Mouse (Mus musculus) induced T-regulatory cell, adult 2 months (primary cell): ENCODE results near the gene Acvr2a.

Experiments used
- DNase-seq: peaks from one replicate; pipeline ENCODE4 v3.0.0-alpha.2; 2012; ENCODE audit warnings: low read depth

Gene Acvr2a

DNA sequence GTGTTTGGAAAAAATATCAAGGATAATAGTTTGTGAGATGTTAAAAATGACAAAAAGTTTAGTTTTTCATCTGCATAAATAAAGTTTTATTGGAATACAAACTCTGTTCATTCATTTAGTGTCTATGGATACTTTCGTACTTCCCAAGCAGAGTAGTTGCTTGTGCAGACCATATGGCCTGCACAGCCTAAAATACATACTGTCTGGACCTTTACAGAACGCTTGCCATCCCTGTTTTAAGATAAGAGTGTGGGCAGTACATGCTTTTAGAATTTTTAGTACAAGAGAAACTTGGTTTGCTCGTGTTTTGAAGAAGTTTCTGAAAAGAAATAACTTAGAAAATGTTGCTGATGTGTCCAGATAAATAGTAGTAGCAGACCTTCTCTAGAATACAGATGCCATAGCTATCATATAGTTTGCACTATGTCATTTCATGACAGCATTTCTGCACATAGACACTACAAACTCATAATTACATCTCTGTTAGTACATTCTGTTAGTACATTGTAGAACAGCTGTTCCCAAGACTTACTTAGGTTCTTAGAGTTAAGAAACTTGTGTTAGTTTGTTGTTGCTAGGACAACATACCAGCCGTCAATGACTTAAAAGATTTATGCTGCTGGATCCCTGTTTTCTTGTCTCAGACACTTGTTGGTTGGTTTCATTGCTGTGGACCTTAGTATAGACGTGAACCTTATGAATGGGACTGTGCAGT lies 54.4 kb downstream of the Acvr2a start:
- DNase-seq = no peak

DNA sequence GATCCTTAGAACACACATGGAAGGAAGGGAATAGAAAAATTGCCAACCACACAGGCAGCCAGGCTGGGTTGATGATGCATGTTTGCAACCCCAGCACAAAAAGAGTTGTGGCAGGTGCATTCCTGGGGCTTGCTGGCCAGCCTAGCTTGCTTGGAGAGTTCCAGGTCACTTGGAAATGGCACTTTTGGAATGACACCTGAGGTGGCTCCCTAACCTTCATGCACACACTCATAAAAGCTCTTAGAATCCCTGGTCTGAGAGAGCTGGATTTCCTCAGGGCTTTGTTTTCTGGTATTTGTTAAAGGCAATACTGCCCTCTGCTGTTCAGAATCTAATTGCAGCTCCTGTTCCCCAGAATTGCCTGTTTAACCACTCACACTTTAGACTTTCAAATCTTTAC lies 72.0 kb downstream of the Acvr2a start:
- DNase-seq = peak; percentile 78

DNA sequence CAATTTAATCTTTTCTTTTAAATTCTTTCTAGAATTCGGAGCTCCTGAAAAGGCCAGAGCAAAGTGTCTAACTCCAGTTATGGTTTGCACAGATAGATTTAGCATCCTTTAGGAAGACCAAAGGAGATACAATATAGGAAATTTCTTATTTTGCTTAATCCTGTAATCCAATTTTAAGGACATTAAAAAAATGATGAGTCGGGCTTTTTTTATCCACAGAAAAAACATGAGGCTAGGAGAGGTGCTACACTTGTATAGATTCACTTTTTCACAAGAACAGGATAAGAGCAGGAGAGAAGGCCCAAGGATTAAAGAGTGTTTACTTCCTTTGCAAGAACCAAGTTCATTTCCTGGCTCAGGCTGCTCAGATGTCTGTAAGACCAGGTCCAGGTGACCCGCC lies 81.3 kb downstream of the Acvr2a start:
- no peak for DNase-seq

DNA sequence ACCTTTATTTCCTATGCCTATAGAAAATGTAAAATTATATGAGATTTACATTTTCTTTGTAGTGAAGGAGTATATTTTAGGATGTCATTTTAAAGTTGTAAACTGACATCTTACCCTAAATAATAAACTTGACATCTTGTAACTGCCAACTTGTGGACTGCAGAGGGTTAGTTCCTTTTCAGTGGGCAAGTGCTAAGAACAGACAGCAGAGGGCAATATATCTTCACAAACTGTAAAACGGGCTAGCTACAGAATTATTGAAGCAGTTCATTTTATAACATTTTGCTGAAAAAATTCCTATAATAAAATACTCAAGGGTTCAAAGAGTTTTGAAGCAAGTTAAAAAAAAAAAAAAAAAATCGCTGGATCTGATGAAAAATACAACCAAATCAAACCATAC lies 95.0 kb downstream of the Acvr2a start:
- peak; percentile 50 for DNase-seq

DNA sequence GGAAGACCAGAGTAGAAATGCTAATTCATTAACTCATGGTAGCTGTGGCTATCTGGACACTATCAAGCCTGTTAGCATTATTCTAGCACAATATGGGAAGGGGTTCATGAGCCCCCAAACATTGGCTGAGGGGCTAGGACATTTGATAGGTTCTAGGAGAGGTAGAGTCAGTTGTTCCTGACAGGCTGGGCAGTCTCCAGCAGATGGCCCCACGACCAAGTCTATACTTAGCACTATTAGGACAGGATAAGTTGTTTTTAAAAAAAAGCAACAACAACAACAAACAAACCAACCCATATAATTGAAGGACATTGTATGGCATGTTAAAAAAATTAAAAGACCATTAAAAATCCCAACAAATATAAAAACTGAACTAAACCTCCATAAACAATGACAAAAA lies 100.3 kb downstream of the Acvr2a start:
- DNase-seq = no peak

DNA sequence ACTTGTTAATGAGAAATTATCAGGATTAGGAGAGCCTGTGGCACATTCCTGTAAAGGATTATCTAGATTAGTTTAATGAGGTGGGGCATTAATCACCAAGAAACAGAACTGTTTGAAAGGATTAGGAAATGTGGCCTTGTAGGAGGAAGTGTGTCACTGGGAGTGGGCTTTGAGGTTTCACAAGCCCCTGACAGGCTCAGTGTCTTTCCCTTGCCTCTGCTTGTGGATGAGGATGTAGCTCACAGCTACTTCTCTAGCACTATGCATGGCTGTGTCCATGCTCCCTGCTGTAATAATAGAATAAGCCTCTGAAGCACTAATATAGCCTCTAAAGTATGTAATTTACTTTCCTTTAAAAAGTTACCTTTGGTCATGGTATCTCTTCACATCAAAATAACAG lies 101.9 kb downstream of the Acvr2a start:
- DNase-seq = no peak

DNA sequence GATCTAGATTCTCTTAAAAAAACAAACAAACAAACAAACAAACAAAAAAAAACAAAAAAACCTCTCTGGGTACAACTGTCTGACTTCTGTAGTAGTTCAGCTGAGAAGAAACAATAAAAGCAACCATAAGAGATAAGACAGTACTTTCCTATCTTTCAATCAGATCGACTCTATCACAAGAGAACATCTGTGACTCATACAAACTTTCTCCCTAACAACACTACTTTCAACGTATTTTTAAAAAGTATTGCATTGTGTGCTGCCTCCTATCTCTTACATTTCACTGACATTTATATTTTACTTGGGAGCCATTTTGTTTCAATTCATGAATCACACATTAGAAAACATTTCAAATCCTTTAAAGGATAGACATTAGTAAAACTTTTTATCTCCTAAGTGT lies 121.1 kb downstream of the Acvr2a start:
- peak; percentile 10 for DNase-seq

DNA sequence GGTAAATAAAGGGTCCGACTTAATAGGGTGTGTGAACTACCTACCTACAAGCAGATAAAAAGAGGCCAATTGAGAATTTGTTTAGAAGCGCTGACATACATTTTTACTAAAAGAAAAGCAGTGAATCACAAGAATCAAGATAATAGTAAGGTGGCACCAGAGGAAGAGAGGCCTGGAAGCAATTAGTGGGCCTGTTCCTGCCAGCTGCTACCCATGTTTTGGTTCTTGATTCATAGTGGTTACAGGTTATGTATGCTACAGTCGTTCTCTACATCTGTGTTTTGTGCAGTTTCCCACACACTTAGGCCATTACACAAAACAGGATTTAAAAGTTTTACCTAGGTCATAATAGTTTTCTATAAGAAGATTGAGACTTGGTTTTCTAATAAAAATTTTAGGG lies 133.9 kb downstream of the Acvr2a start:
- DNase-seq = peak; percentile 20

DNA sequence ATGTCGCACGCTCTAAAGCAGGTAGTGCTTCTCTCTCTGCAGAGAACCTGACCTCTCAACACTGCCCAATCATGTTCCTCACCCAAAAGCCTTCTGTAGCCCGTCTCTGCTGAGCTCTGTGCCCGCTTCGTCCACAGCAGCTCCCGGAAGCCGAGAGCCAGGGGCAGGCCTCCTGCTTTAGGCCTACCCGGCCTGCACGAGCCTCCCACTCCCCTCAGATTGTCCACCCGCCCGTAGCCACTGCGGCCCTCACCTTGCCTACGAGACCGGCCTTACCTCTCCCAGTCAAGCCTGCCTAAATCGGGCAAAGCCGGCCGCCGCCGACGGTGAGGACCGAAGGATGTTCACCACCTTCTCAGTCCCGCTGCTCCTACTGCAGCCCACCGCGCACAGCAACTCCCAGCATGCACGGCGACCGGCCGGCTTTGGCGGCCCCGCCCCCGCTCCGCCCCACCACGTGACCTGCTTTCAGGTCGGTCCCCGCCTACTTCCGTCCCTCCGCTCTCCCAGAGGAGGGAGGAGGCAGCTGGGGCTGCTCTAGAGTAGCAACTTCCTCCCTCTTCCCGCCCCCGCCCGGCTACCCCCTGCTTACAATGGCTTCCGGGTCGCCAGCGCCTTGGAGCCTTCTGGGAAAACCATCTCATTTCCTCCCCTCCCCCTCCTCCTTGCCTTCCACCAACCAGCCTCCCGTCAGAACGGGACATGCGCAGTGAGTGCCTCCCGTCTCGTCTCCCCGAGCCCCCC lies 135.1 kb downstream of the Acvr2a start, which contains the start of gene Mbd5:
Mbd5 (plus strand) TSS at position 668 of the 744 bp plus-strand sequence.
- peak; percentile 98 for DNase-seq

DNA sequence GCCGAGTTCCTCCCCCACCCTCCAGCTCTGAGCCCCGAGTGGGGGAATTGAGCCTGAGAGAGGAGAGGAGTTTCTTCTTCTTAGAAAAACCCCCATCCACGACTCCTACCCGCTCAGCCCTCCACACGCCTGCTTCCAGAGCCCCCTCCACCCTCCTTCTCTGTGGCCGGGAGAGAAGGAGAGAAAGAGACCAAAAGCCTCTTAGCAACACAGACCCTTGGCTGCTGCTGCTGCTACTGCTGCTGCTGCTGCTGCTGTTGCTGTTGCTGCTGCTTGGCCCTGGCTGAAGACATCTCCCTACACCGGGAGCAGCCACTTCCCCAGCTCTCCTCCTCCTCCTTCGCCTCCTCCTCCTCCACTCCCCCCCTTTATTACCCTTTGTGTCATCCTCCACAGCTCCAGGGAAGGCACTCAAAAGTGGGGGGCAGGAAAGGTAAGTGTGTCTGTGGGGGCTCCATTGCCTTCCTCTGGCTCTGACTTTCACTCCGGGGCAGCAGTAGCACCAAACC lies 135.9 kb downstream of the Acvr2a start:
- DNase-seq = no peak

DNA sequence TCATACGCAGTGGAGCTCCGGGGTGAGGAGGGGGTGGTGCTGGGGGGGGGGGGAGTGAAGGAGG lies 136.2 kb downstream of the Acvr2a start, which contains the start of gene Orc4:
Orc4 (minus strand) TSS at position 26 of the 64 bp plus-strand sequence.
- no peak for DNase-seq

DNA sequence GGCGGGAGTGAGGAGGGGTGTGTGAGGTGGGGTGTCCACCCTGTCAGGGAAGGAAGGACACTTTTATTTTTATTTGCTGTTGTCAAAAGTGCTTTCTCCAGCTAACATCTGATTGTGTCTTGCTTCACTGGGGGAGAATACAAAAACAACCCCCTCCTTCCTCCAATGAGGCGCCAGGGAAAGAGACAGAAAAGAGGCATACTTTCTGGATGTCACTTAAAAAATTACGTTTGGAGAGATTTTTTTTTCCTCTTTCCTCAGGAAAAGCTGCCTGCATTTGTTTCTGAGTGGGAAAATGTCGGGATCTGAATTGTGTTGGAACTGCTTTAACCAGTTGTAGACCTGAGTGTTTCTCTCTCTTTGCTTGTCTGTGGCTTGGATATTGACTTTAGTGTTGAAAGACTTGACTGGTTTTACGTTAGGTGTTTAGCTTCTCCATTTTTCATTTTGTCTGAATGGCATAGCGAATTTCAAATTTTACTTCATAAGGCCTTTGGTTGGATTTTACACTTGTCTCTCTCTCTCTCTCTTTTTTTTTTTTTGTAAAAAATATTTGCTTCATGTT lies 136.5 kb downstream of the Acvr2a start:
- DNase-seq = no peak
